Mouse (Mus musculus) E14TG2a.4 (cell line): ENCODE data around the gene Ppp2r1b.

Source experiments
- CTCF ChIP-seq: conservative IDR thresholded peaks from 2 replicates; pipeline ENCODE4 v1.5.1; 2014; ENCODE audit warnings: low read length
- NANOG ChIP-seq: IDR thresholded peaks from 2 replicates; pipeline ENCODE4 v1.6.1; 2014; ENCODE audit warnings: borderline replicate concordance, low read length, mixed read lengths
- POU5F1 ChIP-seq: IDR thresholded peaks from 2 replicates; pipeline ENCODE4 v1.6.1; 2014; ENCODE audit warnings: low read length, borderline replicate concordance

DNA sequence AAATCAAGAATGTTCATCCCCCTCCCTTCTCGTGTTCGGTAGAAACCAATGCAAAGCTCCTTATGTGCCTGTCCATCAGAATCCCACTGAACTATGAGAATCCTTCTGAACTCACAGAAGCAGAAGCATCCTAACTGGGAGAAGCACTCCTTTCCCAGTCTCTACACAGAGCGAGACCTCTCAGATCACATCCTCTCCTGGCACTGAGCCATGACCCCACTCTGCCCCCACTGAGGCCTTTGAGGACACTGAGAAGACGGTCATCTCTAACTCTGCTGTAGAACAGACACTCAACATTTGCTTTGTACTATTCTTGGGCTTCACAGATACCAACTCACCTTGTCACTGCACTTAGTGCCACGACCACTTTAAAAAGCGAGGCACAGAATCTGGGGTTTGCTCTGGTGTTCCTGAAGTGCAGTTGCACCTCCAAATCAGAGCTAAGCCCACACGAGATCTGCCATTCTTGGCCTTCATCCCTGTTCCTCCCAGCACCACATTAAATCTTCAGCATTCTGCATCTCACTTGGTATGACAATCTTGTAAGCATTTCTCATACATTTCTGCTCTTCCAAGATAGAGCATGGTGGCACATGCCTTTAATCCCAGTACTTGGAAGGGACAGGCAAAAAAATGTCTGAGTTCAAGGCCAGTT is 66.9 kb downstream of the Ppp2r1b start:
- TF ChIP-seq CTCF (no peak), NANOG (no peak), POU5F1 (no peak)
